Mouse (Mus musculus) Patski (cell line): ENCODE measurements around the gene Msmo1. TPM values are rescaled to one million over a fixed set of nuclear protein-coding genes. Genes with fewer than 3 reads are reported as not detected.

ENCODE experiments used
- ATAC-seq: fragments of 100-300 bp; one replicate; pipeline ENCODE4 v1.8.0; 2021
- CTCF ChIA-PET: fragments of 350-600 bp; sonication (Branson Sonifier 250); formaldehyde crosslinking; loops from one replicate; lab custom pipeline; 2022; ENCODE audit warnings: inconsistent platforms; lab: Charles Lee
- POLR2A ChIA-PET: fragments of 350-600 bp; sonication (Branson Sonifier 250); formaldehyde crosslinking; loops from one replicate; lab custom pipeline; 2022; ENCODE audit warnings: antibody characterized with exemption, inconsistent platforms; lab: Charles Lee
- DNase-seq: peaks from one replicate; pipeline ENCODE4 v3.0.0-alpha.2; 2011; ENCODE audit warnings: low read depth, low spot score
- H3K27me3 ChIP-seq: fragments of 371-371 bp; one replicate; pipeline ENCODE4 v1.5.1; 2021
- CTCF ChIP-seq: fragments of 100-300 bp; IDR thresholded peaks from one replicate; pipeline ENCODE4 v1.5.1; 2021
- in situ Hi-C: fragments of 300-500 bp; cut with MboI; formaldehyde crosslinking; loops from 3 replicates; pipeline ENCODE4 v1.11.1; 2018; ENCODE audit warnings: low pct_unique_long_range_greater_than_20kb, mixed read lengths
- polyA plus RNA-seq: library from polyadenylated mRNA; unstranded; gene quantifications from one replicate; pipeline ENCODE4 v1.2.3, GENCODE M21; 2021

Msmo1 gene
- polyA plus RNA-seq, 1 experiment from 2014 or later: 52.9 TPM

GRCm38 (mm10) chr8:64726190-64726695, 7.3 kb downstream of the Msmo1 start:
- DNase-seq (peak; percentile 65), ATAC-seq (peak; percentile 100)
- no peak for TF ChIP-seq CTCF
- in situ Hi-C loops: loop anchor here (25.0 kb wide), 1 partner anchor 1761 kb away; the partner anchor contains the start of gene Tma16
- no peaks in the 10 kb centered on the region for H3K27me3 ChIP-seq
- CTCF ChIA-PET: interaction anchor here (1.0 to 1.7 kb wide), 3 partner anchors 19 to 311 kb away, joined by 3 to 6 read pairs (median 3); partner anchors contain the start of gene Apela
- POLR2A ChIA-PET: interaction anchor here (0.8 kb wide), 1 partner anchor 33 kb away, joined by 3 read pairs; the partner anchor contains the start of gene Cpe

GRCm38 (mm10) chr8:64723206-64723605, 10.4 kb downstream of the Msmo1 start:
- DNase-seq (no peak), ATAC-seq (no peak)
- H3K27me3 ChIP-seq: no peaks in the 10 kb centered on the region
- no peak for TF ChIP-seq CTCF
- CTCF ChIA-PET: interaction anchor here (1.4 kb wide), 1 partner anchor 48 kb away, joined by 3 read pairs; no protein-coding TSS in a partner anchor
- in situ Hi-C loops: no loop called here
- POLR2A ChIA-PET: no interaction called here

GRCm38 (mm10) chr8:64717868-64718267, 15.7 kb downstream of the Msmo1 start:
- peak; percentile 43 for TF ChIP-seq CTCF
- ChIA-PET POLR2A (no interaction called here), CTCF (interaction anchor here (1.5 kb wide), 1 partner anchor 26 kb away, joined by 3 read pairs; no protein-coding TSS in a partner anchor)
- in situ Hi-C loops: no loop called here
- no peak for DNase-seq
- no peak for ATAC-seq
- no peaks in the 10 kb centered on the region for H3K27me3 ChIP-seq

GRCm38 (mm10) chr8:64712499-64712898, 21.1 kb downstream of the Msmo1 start:
- ATAC-seq (no peak), DNase-seq (no peak)
- POLR2A ChIA-PET: no interaction called here
- in situ Hi-C loops: no loop called here
- H3K27me3 ChIP-seq: no peaks in the 10 kb centered on the region
- TF ChIP-seq CTCF: no peak
- CTCF ChIA-PET: interaction anchor here (1.5 to 2.5 kb wide), 3 partner anchors 9 to 20 kb away, joined by 4 to 10 read pairs (median 4); partner anchors contain the start of gene Cpe

- ChIA-PET CTCF (interaction anchor here (1.5 kb wide), 1 partner anchor 10 kb away, joined by 4 read pairs; no protein-coding TSS in a partner anchor), POLR2A (no interaction called here)
- no peaks in the 10 kb centered on the region for H3K27me3 ChIP-seq
- no peak for TF ChIP-seq CTCF
- in situ Hi-C loops: no loop called here
- no peak for DNase-seq
- ATAC-seq: no peak
These were observed 22.0 kb downstream of the Msmo1 start for GRCm38 (mm10) chr8:64711544-64711943.

- in situ Hi-C loops: no loop called here
- H3K27me3 ChIP-seq: no peaks in the 10 kb centered on the region
- no peak for ATAC-seq
- ChIA-PET POLR2A (interaction anchor here (0.6 kb wide), 1 partner anchor 63 kb away, joined by 3 read pairs; no protein-coding TSS in a partner anchor), CTCF (interaction anchor here (0.6 to 1.7 kb wide), 2 partner anchors 18 to 42 kb away, joined by 3 to 6 read pairs; no protein-coding TSS in a partner anchor)
- TF ChIP-seq CTCF: no peak
- no peak for DNase-seq
These were observed 26.1 kb downstream of the Msmo1 start for GRCm38 (mm10) chr8:64707481-64707880.

- CTCF ChIA-PET: interaction anchor here (0.7 to 1.2 kb wide), 3 partner anchors 11 to 105 kb away, joined by 3 to 4 read pairs (median 3); no protein-coding TSS in a partner anchor
- no peak for DNase-seq
- POLR2A ChIA-PET: no interaction called here
- no peak for TF ChIP-seq CTCF
- in situ Hi-C loops: no loop called here
- ATAC-seq: no peak
- no peaks in the 10 kb centered on the region for H3K27me3 ChIP-seq
These were observed 30.4 kb downstream of the Msmo1 start for GRCm38 (mm10) chr8:64703191-64703590.

- in situ Hi-C loops: loop anchor here (5.0 to 10.0 kb wide), 3 partner anchors 75 to 668 kb away; no protein-coding TSS in a partner anchor
- no peaks in the 10 kb centered on the region for H3K27me3 ChIP-seq
- DNase-seq: no peak
- ChIA-PET CTCF (interaction anchor here (0.7 to 2.3 kb wide), 18 partner anchors 10 to 242 kb away, joined by 3 to 10 read pairs (median 4); no protein-coding TSS in a partner anchor), POLR2A (interaction anchor here (0.6 to 1.3 kb wide), 4 partner anchors 32 to 74 kb away, joined by 3 read pairs; no protein-coding TSS in a partner anchor)
- peak; percentile 99 for TF ChIP-seq CTCF
- peak; percentile 100 for ATAC-seq
These were observed 40.9 kb downstream of the Msmo1 start, which contains the start of gene Cpe for GRCm38 (mm10) chr8:64692651-64693201. TSS of gene Cpe (minus strand) at chr8:64693054.

- in situ Hi-C loops: loop anchor here (5.0 to 10.0 kb wide), 3 partner anchors 74 to 667 kb away; no protein-coding TSS in a partner anchor
- DNase-seq (no peak), ATAC-seq (no peak)
- no peaks in the 10 kb centered on the region for H3K27me3 ChIP-seq
- no peak for TF ChIP-seq CTCF
- POLR2A ChIA-PET: interaction anchor here (1.2 to 1.3 kb wide), 2 partner anchors 72 to 73 kb away, joined by 3 read pairs; no protein-coding TSS in a partner anchor
- CTCF ChIA-PET: interaction anchor here (0.8 to 2.3 kb wide), 14 partner anchors 11 to 243 kb away, joined by 3 to 10 read pairs (median 4); no protein-coding TSS in a partner anchor
These were observed 41.8 kb downstream of the Msmo1 start for GRCm38 (mm10) chr8:64691591-64692401.

GRCm38 (mm10) chr8:64690845-64691244, 42.7 kb downstream of the Msmo1 start:
- in situ Hi-C loops: loop anchor here (5.0 to 10.0 kb wide), 3 partner anchors 74 to 666 kb away; no protein-coding TSS in a partner anchor
- ATAC-seq: no peak
- no peak for TF ChIP-seq CTCF
- POLR2A ChIA-PET: no interaction called here
- CTCF ChIA-PET: no interaction called here
- no peaks in the 10 kb centered on the region for H3K27me3 ChIP-seq
- no peak for DNase-seq
